Mouse (Mus musculus) left cerebral cortex, adult 9 months (tissue): ENCODE measurements around the gene Eri3.

ENCODE experiments used
- DNase-seq, 2 experiments: peaks; one replicate each; pipeline ENCODE4 v3.0.0; 2022; ENCODE audit warnings: low spot score in 2 of 2

The Eri3 gene

GRCm38 (mm10) chr4:117577579-117577978 lies 27.4 kb downstream of the Eri3 start:
- DNase-seq, result no peak

GRCm38 (mm10) chr4:117581626-117582025 lies 31.5 kb downstream of the Eri3 start:
- no peak for DNase-seq

GRCm38 (mm10) chr4:117585995-117586394 lies 35.8 kb downstream of the Eri3 start:
- DNase-seq, result no peak

DNA sequence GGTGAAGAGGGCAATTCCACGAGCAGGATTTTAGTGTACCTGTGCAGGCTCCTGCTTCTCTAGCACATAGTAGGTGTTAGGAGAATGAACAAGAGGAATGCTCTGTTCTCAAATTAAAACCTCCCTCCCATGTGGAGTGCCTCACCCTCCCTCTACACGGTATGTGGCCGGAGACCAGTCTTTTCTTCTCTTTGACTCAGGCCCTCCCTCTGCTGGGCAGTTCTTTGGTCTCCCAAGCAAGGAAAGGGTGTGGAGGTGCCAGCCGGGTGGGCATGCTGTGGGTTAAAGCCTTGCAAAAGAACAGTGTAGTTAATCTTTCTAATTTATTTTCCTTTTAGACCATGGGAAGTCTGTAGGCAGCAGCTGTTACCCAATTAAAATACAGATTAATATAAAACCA lies 37.3 kb downstream of the Eri3 start:
- DNase-seq, result no peak

GRCm38 (mm10) chr4:117589081-117589660 lies 39.0 kb downstream of the Eri3 start:
- DNase-seq, result no peak

DNA sequence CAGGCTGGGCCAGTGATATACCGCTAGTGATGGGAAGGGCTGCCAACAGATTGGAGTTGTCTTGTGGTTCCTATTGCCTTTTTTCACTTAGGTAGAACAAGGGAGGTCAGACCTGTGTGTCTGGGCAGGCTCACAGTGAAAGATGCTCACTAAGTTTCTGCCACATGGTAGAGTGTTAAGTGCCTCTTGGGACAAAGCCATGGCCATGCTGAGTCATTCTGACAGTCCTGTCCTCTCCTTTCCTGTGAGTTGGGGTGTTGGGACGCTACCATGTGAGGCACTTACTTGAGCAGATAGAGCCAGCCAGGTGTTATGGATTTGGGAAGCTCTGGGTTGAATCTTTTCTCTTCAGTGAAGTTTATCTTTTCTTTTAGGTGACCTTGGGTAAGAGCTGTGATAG lies 40.6 kb downstream of the Eri3 start:
- DNase-seq, result no peak

DNA sequence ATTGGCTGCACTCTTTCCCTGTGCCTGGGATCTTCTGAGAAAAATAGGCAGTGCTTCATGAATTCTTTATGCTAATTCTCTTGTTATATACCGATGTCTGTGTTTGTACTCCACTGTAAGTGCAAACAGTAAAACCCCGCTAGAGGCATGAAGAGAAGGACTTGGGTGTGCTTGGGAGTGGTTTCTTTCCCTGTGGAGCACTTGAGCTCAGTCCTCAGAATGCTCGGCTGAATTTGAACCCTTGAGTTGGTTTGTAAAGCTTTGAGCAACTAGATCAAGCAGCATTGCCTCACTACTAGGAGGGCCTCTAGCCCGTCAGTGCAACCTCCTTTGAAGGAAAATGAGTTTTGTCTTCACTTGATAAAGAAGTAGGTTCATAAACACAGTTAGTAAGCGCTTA lies 42.0 kb downstream of the Eri3 start:
- no peak for DNase-seq

GRCm38 (mm10) chr4:117595293-117595692 lies 45.1 kb downstream of the Eri3 start:
- DNase-seq, result no peak

- no peak for DNase-seq
Observed at GRCm38 (mm10) chr4:117599986-117600565, 49.9 kb downstream of the Eri3 start.

DNA sequence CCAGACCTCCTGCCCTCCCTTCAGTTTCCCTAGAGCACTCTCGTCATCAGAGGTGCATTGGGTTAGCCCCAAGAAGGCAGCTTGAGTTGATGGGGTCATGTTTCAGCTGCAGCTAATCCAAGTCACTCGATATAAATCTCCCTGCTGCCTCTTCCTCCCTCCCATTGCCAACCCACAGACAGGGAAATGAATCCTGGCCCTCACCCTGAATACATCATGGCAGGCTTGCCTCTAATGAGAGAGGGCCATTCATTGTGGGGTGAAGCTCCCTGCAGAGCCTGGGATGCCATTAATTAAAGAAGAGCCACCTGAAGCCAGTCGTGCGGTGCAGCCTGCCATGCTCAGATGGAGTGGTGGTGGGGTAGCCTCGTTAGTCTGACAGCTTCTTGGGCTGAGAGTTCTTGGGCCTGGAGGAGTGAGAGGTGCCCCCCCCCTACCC lies 51.2 kb downstream of the Eri3 start:
- no peak for DNase-seq

GRCm38 (mm10) chr4:117605099-117605953 lies 55.2 kb downstream of the Eri3 start:
- DNase-seq, result no peak

- DNase-seq, result no peak
Observed at GRCm38 (mm10) chr4:117605954-117606227, 55.7 kb downstream of the Eri3 start.

GRCm38 (mm10) chr4:117606831-117607610 lies 56.9 kb downstream of the Eri3 start:
- DNase-seq, result no peak

DNA sequence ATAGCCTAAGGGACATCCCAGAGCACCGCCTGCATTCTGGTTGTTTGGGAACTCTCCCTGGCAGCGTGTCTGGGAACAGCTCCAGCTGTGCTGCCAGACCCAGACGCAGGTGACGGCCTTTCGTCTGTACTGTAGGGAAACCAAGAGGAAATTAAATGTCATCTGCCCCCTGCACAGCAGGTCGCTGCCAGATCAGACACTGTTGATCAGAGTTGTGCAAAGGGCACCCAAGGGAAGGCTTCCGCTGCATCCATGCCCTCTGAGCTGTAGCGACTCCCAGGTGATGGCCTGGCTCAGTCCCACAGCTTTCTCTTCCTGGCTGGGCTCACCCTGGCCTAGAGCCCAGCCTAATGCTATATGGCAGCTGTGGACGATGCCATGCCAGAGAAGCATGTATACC lies 58.1 kb downstream of the Eri3 start:
- no peak for DNase-seq

GRCm38 (mm10) chr4:117609371-117610039 lies 59.3 kb downstream of the Eri3 start:
- DNase-seq, result no peak

DNA sequence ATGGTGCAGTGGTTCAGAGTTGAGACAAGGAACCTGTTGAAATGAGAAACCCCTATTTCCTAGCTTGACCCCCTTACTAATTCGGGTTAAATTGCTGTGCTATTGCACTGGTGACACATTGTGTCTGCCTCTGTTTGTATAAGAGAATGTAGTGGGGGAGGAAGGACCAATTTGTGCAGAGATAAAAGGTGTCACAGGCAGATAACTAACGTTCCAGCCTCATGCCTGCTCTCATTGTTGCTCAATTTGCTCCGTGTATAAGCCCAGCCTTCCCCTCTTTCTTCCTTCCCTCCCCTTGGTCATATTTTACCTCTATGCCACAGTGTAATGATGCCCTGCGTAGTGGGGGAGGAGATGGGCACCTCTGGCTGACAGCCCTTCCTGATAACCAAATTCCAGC lies 61.2 kb downstream of the Eri3 start:
- no peak for DNase-seq

DNA sequence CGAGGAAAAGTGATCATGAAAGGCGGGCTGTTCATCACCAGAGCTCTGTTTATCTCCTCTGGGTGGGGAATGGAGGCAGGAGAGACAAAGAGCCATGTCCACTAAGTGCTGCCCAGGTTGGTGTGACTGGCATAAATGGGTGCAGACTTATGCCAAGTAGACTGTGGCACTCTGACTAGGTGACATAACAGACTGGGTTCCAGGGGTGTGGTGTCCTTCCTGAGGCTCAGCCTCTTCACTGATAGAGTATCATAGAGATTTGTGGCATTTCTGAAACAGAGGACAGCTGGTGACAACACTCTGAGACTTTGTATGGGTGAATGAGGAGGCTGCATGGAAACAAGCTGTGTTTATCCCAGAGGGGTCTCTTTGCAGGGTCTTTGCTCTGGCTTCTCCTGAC lies 61.6 kb downstream of the Eri3 start:
- DNase-seq, result no peak

DNA sequence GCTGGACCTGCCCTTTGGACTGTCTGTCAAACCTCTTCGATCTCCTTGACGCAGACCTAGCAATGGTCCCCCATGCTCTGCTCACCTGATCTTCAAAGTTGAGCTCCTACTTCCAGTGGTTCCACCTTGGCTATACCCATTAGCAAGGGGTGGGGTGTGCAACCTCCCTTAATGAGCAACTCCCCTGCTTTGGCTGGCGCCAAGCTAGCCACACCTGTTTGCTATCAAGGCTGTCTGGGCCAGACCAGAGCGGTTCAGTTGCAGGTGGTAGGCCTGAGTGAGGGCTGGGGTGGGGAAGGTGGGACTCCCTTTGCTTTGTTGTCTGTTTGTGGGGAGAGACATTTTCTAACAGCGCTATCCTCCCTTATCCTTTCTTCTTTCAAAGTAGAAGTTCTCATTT lies 62.5 kb downstream of the Eri3 start:
- DNase-seq, result no peak

DNA sequence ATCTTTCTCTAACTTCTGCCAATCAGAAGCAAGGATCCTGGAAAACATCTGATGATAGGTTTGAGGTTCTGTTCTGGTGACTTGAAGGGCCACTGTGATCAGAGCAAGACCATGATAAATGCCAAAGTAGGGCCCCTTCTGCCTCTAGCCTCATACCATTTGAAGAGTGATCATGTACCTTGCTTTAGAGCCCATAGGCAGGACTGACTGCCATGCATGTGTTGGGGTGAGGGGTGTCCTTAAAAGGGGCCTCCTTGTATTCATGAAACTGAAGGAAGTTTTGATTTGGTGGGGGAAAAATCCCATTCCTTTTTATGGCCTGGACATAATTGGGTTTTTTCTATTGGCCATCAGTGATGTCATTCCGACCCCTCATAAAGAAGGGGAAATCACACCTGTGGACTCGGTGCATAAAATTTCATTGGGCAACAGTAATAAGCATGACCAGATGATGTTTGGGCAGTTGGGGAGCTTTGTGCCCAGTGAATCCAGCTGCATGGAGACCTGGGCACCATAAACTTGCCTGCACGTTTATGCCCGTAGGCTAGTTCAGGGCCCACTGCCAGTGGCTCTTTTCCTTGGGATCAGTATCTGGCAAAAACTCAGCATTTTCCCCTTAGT lies 63.1 kb downstream of the Eri3 start:
- DNase-seq, result no peak

- DNase-seq, result no peak
Observed at GRCm38 (mm10) chr4:117616600-117616999, 66.4 kb downstream of the Eri3 start.

DNA sequence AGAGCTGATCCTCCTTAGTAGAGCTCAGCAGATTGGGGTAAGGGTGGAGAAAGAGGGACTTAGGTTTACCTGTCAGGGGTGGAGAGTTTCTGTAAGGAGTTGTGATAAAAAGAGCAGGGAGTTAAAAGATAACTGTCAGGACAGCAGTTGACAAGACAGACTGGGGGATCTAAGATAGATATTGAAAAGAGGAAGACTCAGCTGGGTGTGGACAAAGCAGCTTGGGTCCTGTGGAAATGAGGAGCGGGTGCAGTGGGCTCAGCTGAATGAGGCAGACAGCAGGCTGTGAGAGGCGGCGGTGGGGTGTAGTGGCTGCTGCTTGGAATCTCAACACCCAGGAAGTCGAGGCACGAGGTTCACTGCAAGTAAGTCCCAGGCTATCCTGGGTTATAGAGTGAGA lies 72.1 kb downstream of the Eri3 start:
- no peak for DNase-seq

- no peak for DNase-seq
Observed at GRCm38 (mm10) chr4:117623025-117623424, 72.9 kb downstream of the Eri3 start.
